Mouse (Mus musculus) lung, postnatal 0 days (tissue): ENCODE data around the gene Rps27a. TPM values are rescaled to one million over a fixed set of nuclear protein-coding genes. Genes with fewer than 3 reads are reported as not detected.

Source experiments
- ATAC-seq: fragments of 200-750 bp; cut with Nextera tagmentation; 2 replicates; pipeline ENCODE4 v1.8.0; 2017; ENCODE audit warnings: moderate library complexity
- DNase-seq: peaks from one replicate; pipeline ENCODE4 v3.0.0-alpha.2; 2016; ENCODE audit warnings: low spot score
- H3K27ac ChIP-seq: fragments of 300-500 bp; sonication (generic); 2 replicates; pipeline ENCODE4 v1.5.1; 2014; ENCODE audit warnings: antibody characterized with exemption, mild to moderate bottlenecking, low read length, mixed read lengths
- H3K27me3 ChIP-seq: fragments of 300-500 bp; sonication (generic); replicated peaks from 2 replicates; pipeline ENCODE4 v1.6.1; 2014; ENCODE audit warnings: low read length, mixed read lengths; ENCODE audit not compliant: insufficient read depth
- H3K36me3 ChIP-seq: fragments of 300-500 bp; sonication (generic); 2 replicates; pipeline ENCODE4 v1.6.1; 2014; ENCODE audit warnings: low read length, mixed read lengths; ENCODE audit not compliant: insufficient read depth
- H3K4me1 ChIP-seq: fragments of 300-500 bp; sonication (generic); 2 replicates; pipeline ENCODE4 v1.6.1; 2014; ENCODE audit warnings: antibody characterized with exemption, low read depth, low read length, mixed read lengths; ENCODE audit not compliant: insufficient read depth
- H3K4me2 ChIP-seq: fragments of 300-500 bp; sonication (generic); replicated peaks from 2 replicates; pipeline ENCODE4 v1.6.1; 2014; ENCODE audit warnings: low read depth, mild to moderate bottlenecking, low read length, moderate library complexity, mixed read lengths
- H3K4me3 ChIP-seq: fragments of 300-500 bp; sonication (generic); 2 replicates; pipeline ENCODE4 v1.5.1; 2014; ENCODE audit warnings: low read depth, low read length
- H3K9ac ChIP-seq: fragments of 300-500 bp; sonication (generic); replicated peaks from 2 replicates; pipeline ENCODE4 v1.6.1; 2014; ENCODE audit warnings: low read depth, mild to moderate bottlenecking
- H3K9me3 ChIP-seq: fragments of 300-500 bp; sonication (generic); 2 replicates; pipeline ENCODE4 v1.6.1; 2016; ENCODE audit warnings: low read length, mixed read lengths
- CTCF ChIP-seq: IDR thresholded peaks from 2 replicates; pipeline ENCODE4 v1.5.1; 2016; ENCODE audit warnings: antibody characterized with exemption, mild to moderate bottlenecking
- EP300 ChIP-seq: IDR thresholded peaks from 2 replicates; pipeline ENCODE4 v1.6.1; 2016; ENCODE audit warnings: antibody characterized with exemption, mild to moderate bottlenecking, control low read depth
- WGBS: fragments of 180-500 bp; shearing (Covaris S2); extraction: QIAGEN DNeasy Blood & Tissue Kit; methylation state at CpG from one replicate; pipeline ENCODE4 v1.1.7; 2014; 5-methylcytosine and 5-hydroxymethylcytosine counted together
- polyA plus RNA-seq: library from polyadenylated mRNA; unstranded; fragments of >200 nt; fragmentation: Nextera tagmentation; extraction: Ambion mirVana; gene quantifications from 2 replicates; pipeline ENCODE4 v1.2.1, GENCODE M21; 2015

The Rps27a gene
- polyA plus RNA-seq, 1 experiment from 2014 or later, result 704 TPM

DNA sequence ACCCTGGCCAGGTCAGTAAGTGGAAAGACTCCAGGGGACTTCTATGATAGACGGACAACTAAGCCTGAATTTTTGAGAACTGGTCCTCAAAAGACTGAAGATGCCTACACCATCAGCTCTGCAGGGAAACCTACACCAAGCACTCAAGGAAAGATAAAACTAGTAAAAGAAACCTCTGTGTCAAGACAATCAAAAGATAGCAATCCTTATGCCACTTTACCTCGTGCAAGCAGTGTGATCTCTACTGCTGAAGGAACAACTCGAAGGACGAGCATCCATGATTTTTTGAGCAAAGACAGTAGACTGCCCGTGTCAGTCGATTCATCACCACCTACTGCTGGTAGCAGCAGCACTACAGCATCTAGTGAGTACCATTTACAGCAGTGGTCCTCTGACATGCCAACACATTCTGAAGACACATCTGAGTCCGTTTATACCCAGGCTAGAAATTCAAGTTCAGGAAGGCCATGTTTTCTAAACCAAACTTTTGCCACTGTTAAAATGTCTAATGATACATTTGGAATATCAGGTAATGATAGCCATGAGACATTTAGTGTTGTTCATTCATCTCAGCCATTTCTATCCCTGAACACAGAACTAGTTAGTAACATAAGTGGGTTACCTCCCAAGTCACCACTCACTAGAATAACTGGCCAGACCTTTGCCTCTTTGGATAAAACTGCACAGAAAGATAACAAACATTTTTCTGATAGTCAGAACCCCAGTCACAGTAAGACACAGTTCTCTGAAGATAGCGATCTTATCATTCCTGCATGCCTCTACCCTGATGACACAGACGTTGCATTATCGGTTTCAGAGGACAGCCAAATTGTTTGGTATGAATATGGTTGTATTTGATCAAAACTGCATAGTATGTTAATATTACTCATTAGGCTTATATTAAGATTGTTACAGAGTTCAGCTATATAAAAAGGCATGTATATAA, 43.7 kb downstream of the Rps27a start:
- no peak for DNase-seq
- Histone ChIP-seq H3K9me3 (no peaks in the 10 kb centered on the region), H3K9ac (no peak overlapping the region), H3K4me2 (no peak overlapping the region), H3K4me1 (no peaks in the 10 kb centered on the region), H3K27me3 (no peaks in the 10 kb centered on the region), H3K27ac (no peak overlapping the region), H3K36me3 (peaks cover 11% of the 10 kb centered on the region), H3K4me3 (no peak overlapping the region)
- TF ChIP-seq EP300, result no peak
- no peak for TF ChIP-seq CTCF
- 85% methylated on average over 10 of the region's 10 CpGs for WGBS
- no peak for ATAC-seq

- no peak for ATAC-seq
Observed at GRCm38 (mm10) chr11:29496962-29497361, 50.9 kb downstream of the Rps27a start.

More at GRCm38 (mm10) chr11:29496962-29497361, 50.9 kb downstream of the Rps27a start:
- peaks cover 7% of the 10 kb centered on the region for H3K36me3 ChIP-seq
- H3K4me1 ChIP-seq, result no peaks in the 10 kb centered on the region
- no peak for TF ChIP-seq CTCF
- no peak for DNase-seq
- no peak overlapping the region for H3K4me2 ChIP-seq
- no peak overlapping the region for H3K9ac ChIP-seq
- 71% methylated on average over 3 of the region's 3 CpGs for WGBS
- H3K4me3 ChIP-seq, result no peak overlapping the region
- H3K27ac ChIP-seq, result no peak overlapping the region
- H3K27me3 ChIP-seq, result no peaks in the 10 kb centered on the region
- no peaks in the 10 kb centered on the region for H3K9me3 ChIP-seq

Other genes with a start within 250 kb of the Rps27a start
- 13.1 and 16.3 TPM in 2 replicates for gene Ccdc88a, start 174.5 kb downstream of the Rps27a start, polyA plus RNA-seq
- 23.4 and 28.2 TPM in 2 replicates for gene Prorsd1, start 33.1 kb downstream of the Rps27a start, polyA plus RNA-seq
- 23.8 and 23.9 TPM in 2 replicates for gene Mtif2, start 21.7 kb downstream of the Rps27a start, polyA plus RNA-seq
- 0.10 and 0.20 TPM in 2 replicates for gene Clhc1, start 159 bp downstream of the Rps27a start, polyA plus RNA-seq
- 57.6 and 67.9 TPM in 2 replicates for gene Rtn4, start 144.8 kb upstream of the Rps27a start, polyA plus RNA-seq